Mouse (Mus musculus) brain, adult 10 weeks (tissue): ENCODE measurements around the gene Gcnt1. TPM values are rescaled to one million over a fixed set of nuclear protein-coding genes. Genes with fewer than 3 reads are reported as not detected.

Source experiments
- polyA plus RNA-seq: library from polyadenylated mRNA; stranded (reverse); fragments of 350-450 nt; fragmentation: Illumina TruSeq; extraction: RNeasy Lipid Tissue Mini Kit (QIAGEN cat#74804); gene quantifications from one replicate; pipeline ENCODE4 v1.2.3, GENCODE M21; 2015; ENCODE audit warnings: low read depth, low replicate concordance

Gene Gcnt1
- polyA plus RNA-seq = 2.4 TPM

GRCm38 (mm10) chr19:17372701-17373100 lies at the start of gene Gcnt1:
Gcnt1 (minus strand) TSS chr19:17372844.

GRCm38 (mm10) chr19:17393841-17394591 lies 21.4 kb upstream of the Gcnt1 start, which contains the start of gene Rfk:
Rfk (plus strand) TSS chr19:17394043.

Other genes starting within 250 kb of the Gcnt1 start
- gene Rfk, start 21.2 kb upstream of the Gcnt1 start, polyA plus RNA-seq = 87.4 TPM